Mouse (Mus musculus) layer of hippocampus, postnatal 10 days (tissue): ENCODE measurements around the gene Uba2. TPM values are rescaled to one million over a fixed set of nuclear protein-coding genes. Genes with fewer than 3 reads are reported as not detected.
"Not testable (repeated sequence)": the region's sequence is repeated elsewhere in the genome, so short reads cannot be mapped to it uniquely, and the experiment has no call there.

ENCODE experiments used
- DNase-seq, 2 experiments: peaks; one replicate each; pipeline ENCODE4 v3.0.0; 2021; ENCODE audit warnings: low spot score in 2 of 2
- total RNA-seq, 2 experiments: library from RNA; stranded (reverse); gene quantifications; 2 replicates each; pipeline ENCODE4 v1.2.3; 2021

Uba2 gene
- total RNA-seq, 2 experiments from 2014 or later = 84.8 to 85.0 TPM

- DNase-seq = peak in 1 of 2 experiments; percentile 21
These were observed 1.5 kb downstream of the Uba2 start for GRCm38 (mm10) chr7:34167766-34168469.

- DNase-seq = no peak
These were observed 2.5 kb downstream of the Uba2 start for GRCm38 (mm10) chr7:34166850-34167249.

GRCm38 (mm10) chr7:34165999-34166398 lies 3.4 kb downstream of the Uba2 start:
- no peak for DNase-seq

- DNase-seq = no peak
These were observed 4.7 kb downstream of the Uba2 start for GRCm38 (mm10) chr7:34164671-34165070.

- DNase-seq = no peak
These were observed 10.2 kb downstream of the Uba2 start for GRCm38 (mm10) chr7:34159167-34159566.

- DNase-seq = no peak
These were observed 11.4 kb downstream of the Uba2 start for GRCm38 (mm10) chr7:34157994-34158393.

GRCm38 (mm10) chr7:34147193-34147592 lies 22.2 kb downstream of the Uba2 start:
- DNase-seq = no peak

GRCm38 (mm10) chr7:34141123-34141522 lies 28.3 kb downstream of the Uba2 start:
- DNase-seq = no peak

GRCm38 (mm10) chr7:34139493-34139892 lies 29.9 kb downstream of the Uba2 start:
- no peak for DNase-seq

GRCm38 (mm10) chr7:34134336-34134735 lies 35.1 kb downstream of the Uba2 start:
- no peak for DNase-seq

GRCm38 (mm10) chr7:34133117-34133762 lies 36.2 kb downstream of the Uba2 start, which contains the start of gene Wtip:
Wtip (minus strand) TSS chr7:34133268.
- peak; percentile 69 to 79 for DNase-seq

GRCm38 (mm10) chr7:34132355-34133079 lies 36.9 kb downstream of the Uba2 start:
- DNase-seq = peak; percentile 29 to 44

GRCm38 (mm10) chr7:34131959-34132354 lies 37.4 kb downstream of the Uba2 start:
- no peak for DNase-seq

GRCm38 (mm10) chr7:34131118-34131517 lies 38.3 kb downstream of the Uba2 start:
- DNase-seq = no peak

- no peak for DNase-seq
These were observed 43.1 kb downstream of the Uba2 start for GRCm38 (mm10) chr7:34126291-34126690.

GRCm38 (mm10) chr7:34125346-34125745 lies 44.1 kb downstream of the Uba2 start:
- DNase-seq = no peak

GRCm38 (mm10) chr7:34122987-34123720 lies 46.2 kb downstream of the Uba2 start:
- peak; percentile 28 to 33 for DNase-seq

- DNase-seq = not testable (repeated sequence)
These were observed 48.8 kb downstream of the Uba2 start for GRCm38 (mm10) chr7:34120636-34121035.

GRCm38 (mm10) chr7:34116601-34117000 lies 52.8 kb downstream of the Uba2 start:
- no peak for DNase-seq

GRCm38 (mm10) chr7:34109190-34109589 lies 60.2 kb downstream of the Uba2 start:
- DNase-seq = no peak

GRCm38 (mm10) chr7:34101276-34101675 lies 68.1 kb downstream of the Uba2 start:
- no peak for DNase-seq
